In the genomic region with DNA sequence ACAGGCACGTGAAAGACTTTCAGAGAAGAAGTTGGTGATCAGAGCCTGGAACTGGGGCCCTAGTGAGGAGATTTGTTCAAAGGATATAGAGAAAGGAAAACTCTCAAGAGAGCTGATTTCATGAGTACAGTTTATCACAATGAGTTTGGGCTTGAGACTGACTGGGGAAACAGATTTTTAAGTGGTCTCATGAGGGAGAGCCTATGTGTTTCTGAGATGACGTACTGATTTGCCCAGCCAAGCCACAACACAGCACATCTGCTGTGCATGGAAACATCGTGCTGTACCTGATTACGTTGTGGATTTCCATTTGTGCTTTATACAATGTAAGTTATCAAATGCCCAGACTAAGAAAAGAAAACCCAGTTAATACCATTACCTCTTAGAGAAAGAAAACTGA, we compare ENCODE assay signal across 12 mouse cellular contexts.
"Had no signal": no experiment of that assay in that cellular context is flagged by ENCODE, and none has a peak within 500 bp of the region (broad histone marks: within the 10 kb centered on the region; RNA-seq: fewer than 3 reads in every experiment).

No protein-coding gene starts in this region.

- H3K27me3 ChIP-seq: kidney, embryonic 15.5 days; limb, embryonic 12.5 days; liver, embryonic 13.5 days; neural tube, embryonic 12.5 days had no signal

- H3K4me1 ChIP-seq: kidney, embryonic 15.5 days; limb, embryonic 12.5 days; liver, embryonic 13.5 days; neural tube, embryonic 12.5 days had no signal

- H3K36me3 ChIP-seq: kidney, embryonic 15.5 days; limb, embryonic 12.5 days; liver, embryonic 13.5 days; neural tube, embryonic 12.5 days had no signal

- ATAC-seq: liver, postnatal 0 days had no signal

- H3K9me3 ChIP-seq: kidney, embryonic 15.5 days; limb, embryonic 12.5 days; liver, embryonic 13.5 days; neural tube, embryonic 12.5 days had no signal

- DNase-seq: kidney, adult 2 months; kidney, postnatal 25 days; layer of hippocampus, adult 9-11 months; layer of hippocampus, postnatal 36 days; liver, embryonic 13.5 days; liver, postnatal 0 days; midbrain, embryonic 14.5 days; thymus, postnatal 4 days had no signal

- H3K27ac ChIP-seq: kidney, embryonic 15.5 days; limb, embryonic 12.5 days; liver, embryonic 13.5 days; neural tube, embryonic 12.5 days; stomach, postnatal 0 days had no signal

- H3K4me2 ChIP-seq: kidney, embryonic 15.5 days; limb, embryonic 12.5 days; liver, embryonic 13.5 days; neural tube, embryonic 12.5 days had no signal

- H3K4me3 ChIP-seq: kidney, embryonic 15.5 days; limb, embryonic 12.5 days; liver, embryonic 13.5 days; neural tube, embryonic 12.5 days had no signal

- H3K9ac ChIP-seq: kidney, embryonic 15.5 days; limb, embryonic 12.5 days; liver, embryonic 13.5 days; liver, postnatal 0 days; neural tube, embryonic 12.5 days had no signal
